ENCODE assay signal across 13 mouse cellular contexts in the genomic region with DNA sequence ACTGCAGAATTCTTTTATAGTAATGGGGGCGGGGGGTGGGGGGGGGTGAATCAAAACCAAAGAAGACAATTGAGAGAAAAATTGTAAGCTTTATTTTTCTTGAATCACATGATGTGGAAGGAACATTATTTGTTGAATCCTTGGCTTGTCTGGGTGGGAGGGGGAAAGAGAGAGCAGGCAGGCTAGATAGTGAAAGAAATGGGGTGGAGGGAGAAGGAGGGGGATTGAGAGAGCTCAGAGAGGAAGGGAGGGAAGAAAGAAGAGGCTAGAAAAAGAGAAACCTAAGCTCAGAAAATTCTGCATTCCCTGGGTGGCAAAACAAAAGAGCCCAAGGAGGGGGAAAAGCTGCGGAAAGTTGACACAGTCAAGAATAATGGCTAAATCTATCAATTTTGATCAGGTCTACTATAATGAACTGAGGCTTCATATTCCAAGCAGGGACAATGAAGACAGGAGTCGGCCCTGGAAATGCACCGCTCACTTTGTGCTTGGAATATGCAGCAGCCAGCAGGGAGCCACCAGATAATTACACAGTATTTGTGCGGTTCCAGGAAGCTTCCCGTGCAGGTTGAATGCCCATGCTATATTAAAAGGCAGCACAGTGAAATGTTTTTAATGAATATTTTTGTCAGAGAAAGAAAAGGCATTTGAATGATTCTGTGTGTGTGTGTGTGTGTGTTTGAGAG.
DNase-seq lines count a peak whose midpoint lies in the region; ATAC-seq lines count a peak whose summit lies in the region.
"Had no signal": no experiment of that assay in that cellular context is flagged by ENCODE, and none has a peak within 500 bp of the region (broad histone marks: within the 10 kb centered on the region; RNA-seq: fewer than 3 reads in every experiment).

No protein-coding gene starts in this region.

- ATAC-seq in embryonic facial prominence, embryonic 13.5 days (ENCODE audit: insufficient number of reproducible peaks, insufficient read depth, low FRiP score, low TSS enrichment, low read depth) = no peak
- ATAC-seq in hindbrain, embryonic 13.5 days (ENCODE audit: low FRiP score) = peak; percentile 81
- ATAC-seq in neural tube, embryonic 12.5 days (ENCODE audit: low FRiP score, low read depth) = peak; percentile 75
- no peak for ATAC-seq in liver, embryonic 12.5 days
- ATAC-seq: activated CD4-positive, CD25-positive, alpha-beta regulatory T cell, adult 4 months had no signal

- H3K27ac ChIP-seq in embryonic facial prominence, embryonic 13.5 days = no peak overlapping the region
- peak overlapping the region; percentile 89 for H3K27ac ChIP-seq in hindbrain, embryonic 13.5 days
- peak overlapping the region; percentile 59; the same call in 1 of the 2 replicates for H3K27ac ChIP-seq in neural tube, embryonic 12.5 days
- H3K27ac ChIP-seq in liver, embryonic 12.5 days = no peak overlapping the region
- H3K27ac ChIP-seq: lung, embryonic 15.5 days had no signal

- no peaks in the 10 kb centered on the region for H3K36me3 ChIP-seq in embryonic facial prominence, embryonic 13.5 days
- no peaks in the 10 kb centered on the region for H3K36me3 ChIP-seq in hindbrain, embryonic 13.5 days
- H3K36me3 ChIP-seq in neural tube, embryonic 12.5 days = no peaks in the 10 kb centered on the region
- no peaks in the 10 kb centered on the region for H3K36me3 ChIP-seq in liver, embryonic 12.5 days
- H3K36me3 ChIP-seq: lung, embryonic 15.5 days had no signal

- H3K4me3 ChIP-seq in embryonic facial prominence, embryonic 13.5 days = no peak overlapping the region
- no peak overlapping the region for H3K4me3 ChIP-seq in hindbrain, embryonic 13.5 days
- no peak overlapping the region for H3K4me3 ChIP-seq in neural tube, embryonic 12.5 days
- no peak overlapping the region for H3K4me3 ChIP-seq in liver, embryonic 12.5 days
- H3K4me3 ChIP-seq: lung, embryonic 15.5 days had no signal

- peak; percentile 25 for DNase-seq in embryo, embryonic 10 days (ENCODE audit: low spot score)
- no peak for DNase-seq in spleen, postnatal 14 days (ENCODE audit: low spot score in 2 of 2)
- no peak for DNase-seq in layer of hippocampus, postnatal 36 days
- DNase-seq: cerebellum, adult 11-12 months; heart, adult 18-20 months; kidney, postnatal 36 days; right cerebral cortex, postnatal 25 days had no signal

- H3K9ac ChIP-seq in embryonic facial prominence, embryonic 13.5 days = 0 out of 2 replicates have a peak overlapping the region, but pooled peaks have one; percentile 36
- peak overlapping the region; percentile 56; the same call in 1 of the 2 replicates for H3K9ac ChIP-seq in hindbrain, embryonic 13.5 days
- 0 out of 2 replicates have a peak overlapping the region, but pooled peaks have one; percentile 13 for H3K9ac ChIP-seq in neural tube, embryonic 12.5 days
- no peak overlapping the region for H3K9ac ChIP-seq in liver, embryonic 12.5 days
- H3K9ac ChIP-seq: lung, embryonic 15.5 days had no signal

- no peaks in the 10 kb centered on the region for H3K9me3 ChIP-seq in embryonic facial prominence, embryonic 13.5 days
- no peaks in the 10 kb centered on the region for H3K9me3 ChIP-seq in hindbrain, embryonic 13.5 days
- no peaks in the 10 kb centered on the region for H3K9me3 ChIP-seq in neural tube, embryonic 12.5 days
- H3K9me3 ChIP-seq in liver, embryonic 12.5 days (replicated peaks) = no peaks in the 10 kb centered on the region
- H3K9me3 ChIP-seq: lung, embryonic 15.5 days had no signal

- no peak overlapping the region for H3K4me2 ChIP-seq in embryonic facial prominence, embryonic 13.5 days
- peak overlapping the region; percentile 40 for H3K4me2 ChIP-seq in hindbrain, embryonic 13.5 days
- peak overlapping the region; percentile 33 for H3K4me2 ChIP-seq in neural tube, embryonic 12.5 days (replicated peaks)
- no peak overlapping the region for H3K4me2 ChIP-seq in liver, embryonic 12.5 days
- H3K4me2 ChIP-seq: lung, embryonic 15.5 days had no signal

- WGBS in embryonic facial prominence, embryonic 13.5 days = 31% methylated on average over 6 of the region's 6 CpGs
- 15% methylated on average over 6 of the region's 6 CpGs for WGBS in hindbrain, embryonic 13.5 days
- 15% methylated on average over 6 of the region's 6 CpGs for WGBS in neural tube, embryonic 12.5 days
- WGBS in liver, embryonic 12.5 days (ENCODE audit: insufficient replicate concordance) = 63% methylated on average over 6 of the region's 6 CpGs

- no peaks in the 10 kb centered on the region for H3K27me3 ChIP-seq in embryonic facial prominence, embryonic 13.5 days
- no peaks in the 10 kb centered on the region for H3K27me3 ChIP-seq in hindbrain, embryonic 13.5 days
- no peaks in the 10 kb centered on the region for H3K27me3 ChIP-seq in neural tube, embryonic 12.5 days (replicated peaks)
- no peaks in the 10 kb centered on the region for H3K27me3 ChIP-seq in liver, embryonic 12.5 days (replicated peaks)
- H3K27me3 ChIP-seq: lung, embryonic 15.5 days had no signal

- H3K4me1 ChIP-seq in embryonic facial prominence, embryonic 13.5 days = peaks cover 7% of the 10 kb centered on the region; the same call in 1 of the 2 replicates
- H3K4me1 ChIP-seq in hindbrain, embryonic 13.5 days (replicated peaks) = peaks cover 31% of the 10 kb centered on the region
- peaks cover 22% of the 10 kb centered on the region for H3K4me1 ChIP-seq in neural tube, embryonic 12.5 days
- no peaks in the 10 kb centered on the region for H3K4me1 ChIP-seq in liver, embryonic 12.5 days
- H3K4me1 ChIP-seq: lung, embryonic 15.5 days had no signal

Comparison
In these comparisons a context has a peak if more than half of its experiments do, and no peak if none do; other contexts are left out.
1. ATAC-seq: peak in hindbrain, embryonic 13.5 days (single experiment) and neural tube, embryonic 12.5 days (single experiment); none in embryonic facial prominence, embryonic 13.5 days (single experiment) and liver, embryonic 12.5 days (single experiment).
2. H3K27ac ChIP-seq: peak in hindbrain, embryonic 13.5 days (single experiment) and neural tube, embryonic 12.5 days (single experiment); none in embryonic facial prominence, embryonic 13.5 days (single experiment) and liver, embryonic 12.5 days (single experiment).
3. H3K4me2 ChIP-seq: peak in hindbrain, embryonic 13.5 days (single experiment) and neural tube, embryonic 12.5 days (single experiment); none in embryonic facial prominence, embryonic 13.5 days (single experiment) and liver, embryonic 12.5 days (single experiment).